Comparison of ENCODE assay signal across 9 mouse cellular contexts in the genomic region with DNA sequence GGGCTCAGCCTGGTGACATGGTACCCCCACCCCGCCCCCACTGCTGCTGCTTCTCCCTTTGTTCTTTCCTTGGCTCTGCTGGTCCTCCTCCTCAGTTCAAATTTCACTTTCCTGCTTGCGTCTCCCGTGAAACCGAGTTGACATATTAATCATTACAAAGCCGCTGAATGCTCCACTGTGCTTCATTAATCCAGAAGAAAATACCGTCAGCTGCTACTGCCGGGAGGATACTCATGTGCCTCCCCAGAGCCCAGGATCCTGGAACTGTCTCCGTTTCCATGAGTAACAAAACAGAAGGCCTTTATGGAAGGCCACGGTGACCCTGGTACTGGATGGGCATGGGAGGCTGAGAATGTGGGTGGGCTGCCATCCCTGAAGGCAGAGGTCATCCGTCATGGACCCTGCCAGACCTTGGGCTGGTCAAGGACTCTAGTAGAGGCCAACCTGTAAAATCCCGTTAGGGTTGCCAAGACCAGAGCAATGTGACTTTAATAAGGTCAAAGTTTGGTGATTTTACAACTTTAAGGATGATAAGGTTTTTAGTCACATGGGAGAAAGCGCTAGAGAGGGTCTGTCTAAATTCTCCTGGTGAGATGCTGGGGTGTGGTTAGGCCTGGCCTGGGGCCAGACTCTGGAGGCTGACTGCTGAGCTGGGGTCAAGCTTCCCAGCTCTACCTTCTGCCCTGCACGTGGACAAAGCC.
A peak's percentile ranks its signal among the peaks of the same experiment; 100 is the strongest.
DNase-seq lines count a peak whose midpoint lies in the region; ATAC-seq lines count a peak whose summit lies in the region.
"Had no signal": no experiment of that assay in that cellular context is flagged by ENCODE, and none has a peak within 500 bp of the region (broad histone marks: within the 10 kb centered on the region; RNA-seq: fewer than 3 reads in every experiment).

No protein-coding gene starts in this region.

- peak overlapping the region; percentile 62 for H3K27ac ChIP-seq in intestine, embryonic 16.5 days (ENCODE audit: low read length)
- H3K27ac ChIP-seq in midbrain, embryonic 11.5 days (ENCODE audit: low read depth, low read length), result no peak overlapping the region

- no peaks in the 10 kb centered on the region for H3K9me3 ChIP-seq in intestine, embryonic 16.5 days (ENCODE audit: control insufficient read depth, low read length)
- peaks cover 6% of the 10 kb centered on the region; the same call in 1 of the 2 replicates for H3K9me3 ChIP-seq in midbrain, embryonic 11.5 days (ENCODE audit: control insufficient read depth, low read length)

- H3K9ac ChIP-seq in intestine, embryonic 16.5 days (ENCODE audit: low read depth, low read length), result 0 out of 2 replicates have a peak overlapping the region, but pooled peaks have one; percentile 14
- H3K9ac ChIP-seq in midbrain, embryonic 11.5 days (ENCODE audit: low read length), result no peak overlapping the region

- intact Hi-C loops in heart, postnatal 14 days (cut with DNase I), result no loop called here

- H3K36me3 ChIP-seq in intestine, embryonic 16.5 days (ENCODE audit: control insufficient read depth, insufficient read depth, low read length), result no peaks in the 10 kb centered on the region
- no peaks in the 10 kb centered on the region for H3K36me3 ChIP-seq in midbrain, embryonic 11.5 days (ENCODE audit: control insufficient read depth, insufficient read depth, low read length)

- H3K4me3 ChIP-seq in intestine, embryonic 16.5 days (ENCODE audit: low read length), result no peak overlapping the region
- H3K4me3 ChIP-seq in midbrain, embryonic 11.5 days (ENCODE audit: low read depth, low read length), result no peak overlapping the region

- ATAC-seq in intestine, embryonic 16.5 days, result peak; percentile 18
- ATAC-seq in midbrain, embryonic 11.5 days (ENCODE audit: low FRiP score), result 0 out of 2 replicates have a peak, but pooled peaks have one; percentile 49
- ATAC-seq in inflammation-experienced regulatory T-cells, adult 6 months, result no peak

- H3K4me1 ChIP-seq in intestine, embryonic 16.5 days (ENCODE audit: control insufficient read depth, insufficient read depth, low read length), result peaks cover 33% of the 10 kb centered on the region
- H3K4me1 ChIP-seq in midbrain, embryonic 11.5 days (ENCODE audit: control insufficient read depth, insufficient read depth, low read length), result 0 out of 2 replicates have a peak, but pooled peaks cover 2% of the 10 kb centered on the region

- peak; percentile 93 for DNase-seq in adrenal gland, adult 2 months
- peak; percentile 24 for DNase-seq in brain, adult 2 months (ENCODE audit: low read depth, low spot score)
- DNase-seq in midbrain, embryonic 11.5 days (ENCODE audit: low spot score, missing footprints), result peak; percentile 88
- no peak for DNase-seq in heart, postnatal 14 days
- no peak for DNase-seq in heart, adult 18-20 months
- DNase-seq: cerebellum, adult 8-10 months; gastrocnemius, postnatal 36 days had no signal

- no peak overlapping the region for H3K4me2 ChIP-seq in intestine, embryonic 16.5 days (ENCODE audit: low read depth, low read length)
- no peak overlapping the region for H3K4me2 ChIP-seq in midbrain, embryonic 11.5 days

- no peaks in the 10 kb centered on the region for H3K27me3 ChIP-seq in intestine, embryonic 16.5 days (replicated peaks; ENCODE audit: control insufficient read depth, insufficient read depth, low read length)
- H3K27me3 ChIP-seq in midbrain, embryonic 11.5 days (ENCODE audit: control insufficient read depth, insufficient read depth, low read length), result no peaks in the 10 kb centered on the region

- 23% methylated on average over 13 of the region's 13 CpGs for WGBS in intestine, embryonic 16.5 days
- WGBS in midbrain, embryonic 11.5 days, result 51% methylated on average over 13 of the region's 13 CpGs

Comparison
In these comparisons a context has a peak if more than half of its experiments do, and no peak if none do; other contexts are left out.
1. DNase-seq: peak in adrenal gland, adult 2 months (single experiment), brain, adult 2 months (single experiment) and midbrain, embryonic 11.5 days (single experiment); none in heart, postnatal 14 days (0 of 2) and heart, adult 18-20 months (0 of 2).